Comparison of ENCODE assay signal across 26 mouse cellular contexts in genomic region chr12:66708334-66708733, GRCm38 (mm10).
"Had no signal": no experiment of that assay in that cellular context is flagged by ENCODE, and none has a peak within 500 bp of the region (broad histone marks: within the 10 kb centered on the region; RNA-seq: fewer than 3 reads in every experiment).

No protein-coding gene starts in this region.

- DNase-seq: cerebellum, adult 8-10 months; cerebellum, adult 9-10 months; cerebellum, adult 9-11 months; cerebellum, postnatal 10 days; cerebellum, postnatal 14 days; cerebellum, postnatal 25 days; cerebellum, postnatal 36 days; embryo, embryonic 11 days; gastrocnemius, adult 2 months; gastrocnemius, postnatal 10 days; gastrocnemius, postnatal 14 days; gastrocnemius, postnatal 25 days; gastrocnemius, postnatal 36 days; heart, adult 11 months; heart, adult 18-20 months; heart, adult 2 months had no signal

- H3K4me1 ChIP-seq: embryonic facial prominence, embryonic 10.5 days; embryonic facial prominence, embryonic 12.5 days; embryonic facial prominence, embryonic 13.5 days; embryonic facial prominence, embryonic 15.5 days; forebrain, embryonic 10.5 days; forebrain, embryonic 12.5 days; forebrain, embryonic 13.5 days; forebrain, embryonic 15.5 days had no signal

- H3K27me3 ChIP-seq: embryonic facial prominence, embryonic 12.5 days; embryonic facial prominence, embryonic 13.5 days; embryonic facial prominence, embryonic 15.5 days; forebrain, embryonic 12.5 days; forebrain, embryonic 13.5 days; forebrain, embryonic 15.5 days had no signal

- H3K27ac ChIP-seq: embryonic facial prominence, embryonic 10.5 days; embryonic facial prominence, embryonic 12.5 days; embryonic facial prominence, embryonic 13.5 days; embryonic facial prominence, embryonic 15.5 days; forebrain, embryonic 10.5 days; forebrain, embryonic 12.5 days; forebrain, embryonic 13.5 days; forebrain, embryonic 15.5 days; gastrocnemius, adult 2 months; heart, adult 2 months had no signal

- H3K9ac ChIP-seq: embryonic facial prominence, embryonic 12.5 days; embryonic facial prominence, embryonic 13.5 days; embryonic facial prominence, embryonic 15.5 days; forebrain, embryonic 12.5 days; forebrain, embryonic 13.5 days; forebrain, embryonic 15.5 days; forebrain, postnatal 0 days had no signal

- H3K4me3 ChIP-seq: embryonic facial prominence, embryonic 10.5 days; embryonic facial prominence, embryonic 12.5 days; embryonic facial prominence, embryonic 13.5 days; embryonic facial prominence, embryonic 15.5 days; erythroblast, embryonic 14.5 days; forebrain, embryonic 10.5 days; forebrain, embryonic 12.5 days; forebrain, embryonic 13.5 days; forebrain, embryonic 15.5 days; gastrocnemius, adult 2 months; heart, adult 2 months had no signal

- H3K9me3 ChIP-seq: embryonic facial prominence, embryonic 10.5 days; embryonic facial prominence, embryonic 12.5 days; embryonic facial prominence, embryonic 13.5 days; embryonic facial prominence, embryonic 15.5 days; forebrain, embryonic 10.5 days; forebrain, embryonic 12.5 days; forebrain, embryonic 13.5 days; forebrain, embryonic 15.5 days had no signal

- H3K4me2 ChIP-seq: embryonic facial prominence, embryonic 12.5 days; embryonic facial prominence, embryonic 13.5 days; embryonic facial prominence, embryonic 15.5 days; forebrain, embryonic 12.5 days; forebrain, embryonic 13.5 days; forebrain, embryonic 15.5 days had no signal

- H3K36me3 ChIP-seq: embryonic facial prominence, embryonic 10.5 days; embryonic facial prominence, embryonic 12.5 days; embryonic facial prominence, embryonic 13.5 days; embryonic facial prominence, embryonic 15.5 days; forebrain, embryonic 10.5 days; forebrain, embryonic 12.5 days; forebrain, embryonic 15.5 days had no signal
